Mouse (Mus musculus) midbrain, embryonic 12.5 days (tissue): Measurements from ENCODE around the gene Palm. TPM values are rescaled to one million over a fixed set of nuclear protein-coding genes. Genes with fewer than 3 reads are reported as not detected.

ENCODE experiments used
- ATAC-seq: fragments of 200-750 bp; cut with Nextera tagmentation; 2 replicates; pipeline ENCODE4 v1.8.0; 2017; ENCODE audit warnings: low read depth, moderate TSS enrichment, moderate library complexity; ENCODE audit not compliant: low FRiP score
- H3K27ac ChIP-seq: fragments of 300-500 bp; sonication (generic); replicated peaks from 2 replicates; pipeline ENCODE4 v1.5.1; 2016; ENCODE audit warnings: mild to moderate bottlenecking
- H3K27me3 ChIP-seq: fragments of 300-500 bp; sonication (generic); 2 replicates; pipeline ENCODE4 v1.6.1; 2016; ENCODE audit warnings: mild to moderate bottlenecking
- H3K36me3 ChIP-seq: fragments of 300-500 bp; sonication (generic); 2 replicates; pipeline ENCODE4 v1.6.1; 2016
- H3K4me1 ChIP-seq: fragments of 300-500 bp; sonication (generic); 2 replicates; pipeline ENCODE4 v1.6.1; 2016
- H3K4me2 ChIP-seq: fragments of 300-500 bp; sonication (generic); replicated peaks from 2 replicates; pipeline ENCODE4 v1.6.1; 2016; ENCODE audit warnings: mild to moderate bottlenecking, moderate library complexity
- H3K4me3 ChIP-seq: fragments of 300-500 bp; sonication (generic); 2 replicates; pipeline ENCODE4 v1.5.1; 2016; ENCODE audit warnings: mild to moderate bottlenecking
- H3K9ac ChIP-seq: fragments of 300-500 bp; sonication (generic); replicated peaks from 2 replicates; pipeline ENCODE4 v1.6.1; 2016; ENCODE audit warnings: mild to moderate bottlenecking, moderate library complexity
- H3K9me3 ChIP-seq: fragments of 300-500 bp; sonication (generic); 2 replicates; pipeline ENCODE4 v1.6.1; 2016; ENCODE audit warnings: mild to moderate bottlenecking
- WGBS: fragments of 180-500 bp; shearing (Covaris S2); methylation state at CpG from one replicate; pipeline ENCODE4 v1.1.7; 2016; 5-methylcytosine and 5-hydroxymethylcytosine counted together
- polyA plus RNA-seq: library from polyadenylated mRNA; unstranded; fragments of >200 nt; fragmentation: Nextera tagmentation; extraction: Ambion mirVana; gene quantifications from 2 replicates; pipeline ENCODE4 v1.2.1, GENCODE M21; 2016

The Palm gene
- polyA plus RNA-seq, 1 experiment from 2014 or later, result 204 TPM

DNA sequence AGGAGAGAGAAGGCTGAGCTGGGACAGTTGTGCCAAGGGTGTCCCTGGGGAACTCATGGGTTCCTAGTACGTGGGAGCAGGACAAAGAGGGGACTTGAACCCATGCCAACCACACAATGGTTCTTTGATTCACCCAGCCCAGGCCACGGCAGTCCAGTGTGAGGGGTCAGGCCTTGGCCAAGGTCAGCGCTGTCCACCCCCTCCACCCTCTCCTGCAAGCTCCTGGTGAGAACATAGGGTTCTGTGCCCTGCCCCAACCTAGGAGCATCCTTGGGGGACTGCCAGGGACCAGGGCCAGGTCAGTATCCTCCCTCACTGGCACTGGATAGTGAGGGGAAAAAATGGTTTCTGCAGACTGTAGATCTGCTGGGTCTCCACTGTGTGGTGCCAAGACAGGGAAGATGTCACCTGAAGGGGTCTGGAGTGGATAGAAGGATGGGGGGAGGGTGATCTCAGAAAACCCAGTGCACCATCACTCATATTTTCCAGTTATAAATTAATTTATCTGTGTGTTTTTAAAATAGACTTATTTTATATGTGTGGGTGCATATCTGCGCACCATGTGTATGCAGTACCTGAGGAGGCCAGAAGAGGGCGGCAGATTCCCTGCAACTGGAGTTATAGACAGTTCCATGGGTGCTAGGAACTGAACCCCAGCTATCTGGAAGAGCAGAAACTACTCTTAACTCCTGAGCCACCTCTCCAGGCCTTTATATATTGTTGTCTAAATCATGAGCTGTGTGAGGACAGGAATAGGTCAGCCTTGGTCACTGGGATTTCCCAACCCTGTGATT is 18.7 kb upstream of the Palm start:
- WGBS, result 77% methylated on average over 5 of the region's 5 CpGs

DNA sequence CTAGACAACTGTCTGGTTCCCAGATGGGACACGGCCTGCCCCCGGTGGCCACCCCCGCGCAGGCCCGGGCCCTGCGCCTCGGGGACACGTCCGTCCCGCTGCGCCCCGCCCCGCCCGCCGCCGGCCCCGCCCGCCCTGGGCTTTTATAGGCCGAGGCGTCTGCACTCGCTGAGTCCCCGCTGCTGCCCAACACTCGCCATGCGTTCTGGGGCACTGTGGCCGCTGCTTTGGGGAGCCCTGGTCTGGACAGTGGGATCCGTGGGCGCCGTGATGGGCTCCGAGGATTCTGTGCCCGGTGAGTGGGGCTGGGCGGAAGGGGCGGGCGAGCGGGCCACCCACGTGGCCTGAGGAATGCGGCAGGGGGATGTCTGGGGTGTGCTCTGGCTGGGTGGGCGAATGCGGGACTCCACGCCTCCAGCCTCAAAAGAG is 16.3 kb upstream of the Palm start, which contains the start of gene Fstl3:
Gene Fstl3 (plus strand): TSS at position 170 of the 429 bp plus-strand sequence.
- 4% methylated on average over 39 of the region's 39 CpGs for WGBS
- H3K4me3 ChIP-seq, result peak within 1 kb of the TSS; percentile 31
- peak within 1 kb of the TSS; percentile 33; the same call in 1 of the 2 replicates for H3K9ac ChIP-seq
- H3K27ac ChIP-seq, result no peak within 1 kb of the TSS
- H3K4me2 ChIP-seq, result peak within 1 kb of the TSS; percentile 45
- H3K9me3 ChIP-seq, result peaks cover 13% of the 10 kb centered on the region
- H3K4me1 ChIP-seq, result peaks cover 33% of the 10 kb centered on the region
- H3K36me3 ChIP-seq, result no peaks in the 10 kb centered on the region
- ATAC-seq, result no peak
- H3K27me3 ChIP-seq, result peaks cover 74% of the 10 kb centered on the region

More for the DNA sequence above, 18.7 kb upstream of the Palm start:
- Histone ChIP-seq H3K4me2 (no peak overlapping the region), H3K9ac (no peak overlapping the region), H3K4me1 (peaks cover 17% of the 10 kb centered on the region), H3K9me3 (peaks cover 13% of the 10 kb centered on the region), H3K27me3 (peaks cover 54% of the 10 kb centered on the region), H3K4me3 (no peak overlapping the region), H3K36me3 (no peaks in the 10 kb centered on the region), H3K27ac (no peak overlapping the region)
- no peak for ATAC-seq

DNA sequence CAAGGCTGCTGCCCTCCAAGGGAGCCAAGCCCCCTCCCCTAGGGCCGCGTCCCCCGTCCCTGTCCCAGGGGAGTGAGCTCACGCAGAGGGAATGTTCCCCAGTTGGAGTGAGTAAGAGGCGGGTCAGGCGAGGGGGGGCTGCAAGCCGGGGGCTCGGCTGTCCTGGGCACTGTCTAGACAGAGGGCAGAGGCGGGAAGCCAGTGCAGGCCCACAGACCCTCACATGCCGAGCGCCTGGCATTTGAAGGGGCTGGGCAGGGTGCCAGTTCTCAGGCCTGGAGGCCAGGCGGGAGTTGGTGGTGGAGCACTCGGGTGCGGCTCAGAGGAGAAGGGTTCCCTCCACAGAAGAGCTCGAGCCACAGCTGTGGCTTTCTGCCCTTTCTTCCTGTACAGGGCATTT is 15.4 kb upstream of the Palm start:
- H3K36me3 ChIP-seq, result no peaks in the 10 kb centered on the region
- H3K9ac ChIP-seq, result no peak overlapping the region
- ATAC-seq, result no peak
- H3K9me3 ChIP-seq, result peaks cover 9% of the 10 kb centered on the region; the same call in 1 of the 2 replicates
- peaks cover 83% of the 10 kb centered on the region for H3K27me3 ChIP-seq
- H3K4me2 ChIP-seq, result no peak overlapping the region
- peaks cover 33% of the 10 kb centered on the region for H3K4me1 ChIP-seq
- 19% methylated on average over 15 of the region's 15 CpGs for WGBS
- no peak overlapping the region for H3K27ac ChIP-seq
- H3K4me3 ChIP-seq, result no peak overlapping the region

DNA sequence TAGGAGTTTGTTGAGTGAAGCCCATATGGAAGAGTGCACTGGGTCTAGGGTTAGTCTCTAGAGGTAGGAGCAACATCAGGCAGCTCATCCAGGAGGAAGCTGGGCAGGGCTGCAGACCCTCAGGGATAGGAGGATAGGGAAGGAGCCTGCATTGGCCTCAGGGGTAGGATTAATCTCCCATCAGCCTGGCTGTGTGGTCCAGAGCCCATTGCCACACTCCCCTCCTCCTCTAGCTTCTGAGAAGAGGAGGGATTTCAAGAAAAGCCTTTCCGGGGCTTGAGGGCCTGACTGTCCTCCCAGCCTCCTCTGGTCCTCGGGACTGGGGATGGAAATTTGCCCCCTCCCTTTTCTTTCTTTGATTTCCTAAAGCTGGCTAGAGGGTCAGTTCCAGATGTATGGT is 14.2 kb upstream of the Palm start:
- Histone ChIP-seq H3K9me3 (peaks cover 9% of the 10 kb centered on the region; the same call in 1 of the 2 replicates), H3K4me3 (no peak overlapping the region), H3K4me2 (no peak overlapping the region), H3K27me3 (peaks cover 83% of the 10 kb centered on the region), H3K9ac (no peak overlapping the region), H3K4me1 (peaks cover 33% of the 10 kb centered on the region), H3K27ac (no peak overlapping the region), H3K36me3 (no peaks in the 10 kb centered on the region)
- WGBS, result 3% methylated on average over 2 of the region's 2 CpGs
- no peak for ATAC-seq

DNA sequence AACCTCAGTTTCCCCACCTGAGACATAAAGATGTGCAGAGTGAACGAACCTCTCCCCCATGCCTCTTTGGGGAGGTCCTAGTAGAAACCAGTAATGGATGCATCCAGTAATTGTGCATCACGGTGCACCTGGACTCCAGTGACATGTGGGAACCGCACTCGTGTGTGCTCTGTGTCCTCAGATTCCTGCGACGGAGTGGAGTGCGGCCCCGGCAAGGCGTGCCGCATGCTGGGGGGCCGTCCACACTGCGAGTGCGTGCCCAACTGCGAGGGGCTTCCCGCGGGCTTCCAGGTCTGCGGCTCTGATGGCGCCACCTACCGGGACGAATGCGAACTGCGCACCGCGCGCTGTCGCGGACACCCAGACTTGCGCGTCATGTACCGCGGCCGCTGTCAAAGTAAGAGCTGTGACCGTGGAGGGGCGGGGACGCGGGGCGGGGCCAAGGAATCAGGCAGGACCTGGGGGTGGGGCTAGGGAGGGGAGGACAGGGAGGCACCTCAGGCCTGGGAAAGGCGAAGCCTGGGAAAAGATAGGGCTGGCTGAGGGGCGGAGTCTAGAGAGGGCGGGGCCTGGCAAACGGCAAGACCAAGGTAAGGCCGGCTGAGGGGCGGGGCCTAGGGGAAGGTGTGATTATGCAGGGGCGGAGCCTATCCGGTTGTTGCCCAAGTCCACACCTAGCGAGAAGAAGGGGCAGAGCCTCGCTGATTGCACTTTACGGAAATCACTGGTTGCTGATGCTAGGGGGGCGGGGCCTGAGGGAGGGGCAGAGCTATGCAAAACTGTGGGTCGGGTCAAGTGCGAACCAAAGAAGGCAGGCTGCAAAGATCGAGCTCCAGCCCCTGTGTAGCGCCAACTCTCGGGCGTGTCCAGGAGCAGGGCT is 13.3 kb upstream of the Palm start:
- Histone ChIP-seq H3K4me1 (peaks cover 33% of the 10 kb centered on the region), H3K9me3 (peaks cover 6% of the 10 kb centered on the region; the same call in 1 of the 2 replicates), H3K27ac (0 out of 2 replicates have a peak overlapping the region, but pooled peaks have one; percentile 30), H3K9ac (no peak overlapping the region; the same call in 1 of the 2 replicates), H3K27me3 (peaks cover 87% of the 10 kb centered on the region), H3K4me2 (peak overlapping the region; percentile 68), H3K36me3 (no peaks in the 10 kb centered on the region), H3K4me3 (peak overlapping the region; percentile 43)
- peak; percentile 90 for ATAC-seq
- WGBS, result 1% methylated on average over 52 of the region's 55 CpGs

DNA sequence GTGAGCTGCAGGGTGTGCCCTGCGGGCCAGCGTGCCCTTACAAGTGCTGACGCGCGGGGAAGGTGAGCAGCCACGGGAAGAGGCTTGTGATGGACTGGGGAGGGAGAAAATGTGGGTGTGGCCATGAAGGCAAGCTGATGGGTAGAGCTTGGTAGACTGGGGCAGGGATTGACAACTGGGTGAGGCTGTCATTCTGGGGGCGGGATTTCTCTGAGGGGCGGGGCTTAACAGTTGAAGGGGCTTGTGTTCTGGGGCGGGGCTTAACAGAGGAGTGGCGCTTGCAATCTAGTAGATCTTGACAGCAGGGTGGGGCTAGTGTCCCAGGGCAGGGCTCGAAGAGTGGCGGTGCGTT is 12.7 kb upstream of the Palm start:
- WGBS, result 1% methylated on average over 13 of the region's 13 CpGs
- Histone ChIP-seq H3K27me3 (peaks cover 90% of the 10 kb centered on the region), H3K4me2 (peak overlapping the region; percentile 68), H3K4me3 (peak overlapping the region; percentile 43), H3K27ac (0 out of 2 replicates have a peak overlapping the region, but pooled peaks have one; percentile 30), H3K9me3 (no peaks in the 10 kb centered on the region), H3K36me3 (no peaks in the 10 kb centered on the region), H3K4me1 (peaks cover 33% of the 10 kb centered on the region), H3K9ac (no peak overlapping the region; the same call in 1 of the 2 replicates)
- no peak for ATAC-seq

DNA sequence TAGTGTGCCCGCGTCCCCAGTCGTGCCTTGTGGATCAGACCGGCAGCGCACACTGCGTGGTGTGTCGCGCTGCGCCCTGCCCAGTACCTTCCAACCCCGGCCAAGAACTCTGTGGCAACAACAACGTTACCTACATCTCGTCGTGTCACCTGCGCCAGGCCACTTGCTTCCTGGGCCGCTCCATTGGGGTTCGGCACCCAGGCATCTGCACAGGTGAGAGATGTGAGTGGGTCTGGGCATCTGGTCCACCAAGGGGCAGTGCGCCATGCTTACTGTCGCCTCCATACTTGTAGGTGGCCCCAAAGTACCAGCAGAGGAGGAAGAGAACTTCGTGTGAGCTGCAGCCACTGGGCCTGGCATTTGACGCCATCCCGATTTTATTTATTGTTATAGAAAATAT is 12.2 kb upstream of the Palm start:
- no peaks in the 10 kb centered on the region for H3K36me3 ChIP-seq
- H3K4me1 ChIP-seq, result peaks cover 33% of the 10 kb centered on the region
- H3K9me3 ChIP-seq, result no peaks in the 10 kb centered on the region
- no peak overlapping the region for H3K27ac ChIP-seq
- H3K9ac ChIP-seq, result no peak overlapping the region
- peak overlapping the region; percentile 68 for H3K4me2 ChIP-seq
- H3K27me3 ChIP-seq, result peaks cover 86% of the 10 kb centered on the region
- H3K4me3 ChIP-seq, result no peak overlapping the region
- 34% methylated on average over 21 of the region's 21 CpGs for WGBS
- ATAC-seq, result no peak

DNA sequence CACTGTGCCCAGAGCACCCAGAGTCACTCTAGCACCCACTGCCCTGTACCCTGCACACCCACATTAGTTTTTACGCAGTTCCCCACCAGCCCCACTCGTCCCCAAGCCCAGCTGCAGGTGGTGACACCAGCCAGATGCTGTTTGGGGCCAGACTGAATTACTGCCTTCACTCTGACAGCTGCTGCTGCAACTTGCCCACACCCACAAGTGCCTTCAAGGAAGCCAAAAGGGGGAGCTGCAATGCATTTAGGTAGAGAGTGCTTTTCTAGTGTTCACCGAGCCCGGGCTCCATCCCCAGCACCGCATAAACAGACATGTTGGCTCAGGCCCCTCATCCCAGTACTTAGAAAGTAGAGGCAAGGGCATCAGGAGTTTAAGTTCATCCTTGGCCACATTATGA is 11.4 kb upstream of the Palm start:
- H3K4me1 ChIP-seq, result peaks cover 32% of the 10 kb centered on the region
- peaks cover 78% of the 10 kb centered on the region for H3K27me3 ChIP-seq
- no peaks in the 10 kb centered on the region for H3K36me3 ChIP-seq
- H3K27ac ChIP-seq, result no peak overlapping the region
- no peak overlapping the region for H3K4me2 ChIP-seq
- no peak for ATAC-seq
- no peaks in the 10 kb centered on the region for H3K9me3 ChIP-seq
- no peak overlapping the region for H3K4me3 ChIP-seq
- WGBS, result 61% methylated on average over 5 of the region's 5 CpGs
- H3K9ac ChIP-seq, result no peak overlapping the region

DNA sequence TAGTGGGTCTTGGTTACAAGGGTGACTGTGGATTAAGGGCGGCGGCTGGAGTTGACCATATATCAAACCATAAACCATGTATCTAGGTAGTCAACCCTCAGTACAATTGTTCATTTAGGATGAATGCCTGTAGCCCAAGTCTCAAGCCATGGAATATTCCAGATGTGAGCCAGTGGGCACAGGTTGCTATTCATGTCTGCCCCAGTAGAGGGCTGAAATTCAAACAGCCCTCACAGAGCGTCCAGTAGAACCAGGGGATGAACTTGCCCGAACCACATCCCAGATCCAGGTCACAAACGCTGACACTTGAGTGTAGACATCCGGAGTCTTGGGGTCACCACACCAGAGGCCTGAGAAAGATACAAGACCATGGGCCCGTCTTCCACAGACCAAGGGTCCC is 10.3 kb upstream of the Palm start:
- Histone ChIP-seq H3K9me3 (no peaks in the 10 kb centered on the region), H3K27ac (no peak overlapping the region), H3K4me2 (no peak overlapping the region), H3K9ac (no peak overlapping the region), H3K4me1 (peaks cover 24% of the 10 kb centered on the region), H3K36me3 (no peaks in the 10 kb centered on the region), H3K4me3 (no peak overlapping the region), H3K27me3 (peaks cover 67% of the 10 kb centered on the region)
- no peak for ATAC-seq
- WGBS, result 65% methylated on average over 7 of the region's 7 CpGs

DNA sequence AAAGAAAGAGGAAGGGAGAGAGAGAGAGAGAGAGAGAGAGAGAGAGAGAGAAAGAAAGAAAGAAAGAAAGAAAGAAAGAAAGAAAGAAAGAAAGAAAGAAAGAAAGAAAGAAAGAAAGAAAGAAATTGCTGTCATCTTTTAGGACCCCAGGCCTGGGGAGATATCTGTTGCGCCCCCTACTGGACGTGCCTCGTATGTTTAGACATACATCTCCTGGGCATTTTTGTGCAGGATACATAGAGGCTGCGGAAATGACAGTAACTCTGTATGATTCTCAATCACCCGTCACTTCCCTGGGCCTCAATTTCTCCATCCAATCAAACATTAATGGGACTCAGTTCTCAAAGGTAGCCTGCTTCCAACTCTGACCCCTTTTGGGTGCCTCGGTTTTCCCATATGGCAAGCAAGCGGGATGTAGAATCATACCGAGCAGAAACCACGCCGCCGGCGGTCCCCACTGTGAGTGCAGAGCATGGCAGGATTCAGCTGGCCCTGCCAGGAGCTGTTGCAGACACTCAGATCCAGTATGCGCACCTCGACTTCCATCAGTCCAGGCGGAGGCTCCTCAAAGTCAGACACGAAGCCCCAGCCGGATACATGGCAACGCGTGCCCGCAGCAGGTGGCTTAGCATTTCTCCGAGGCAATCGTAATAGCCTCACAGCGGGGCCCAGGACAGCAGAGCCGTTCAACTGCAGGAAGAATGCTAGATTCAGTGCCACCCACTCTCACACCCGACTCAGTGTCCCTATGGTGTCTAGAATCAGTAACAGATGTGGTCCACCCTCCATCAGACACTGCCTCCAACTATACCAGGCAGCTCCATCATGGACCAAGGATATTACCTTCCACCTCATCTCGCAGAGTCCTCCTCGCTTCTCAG is 9.2 kb upstream of the Palm start:
- ATAC-seq, result no peak
- no peak overlapping the region for H3K4me3 ChIP-seq
- H3K9ac ChIP-seq, result no peak overlapping the region
- H3K4me2 ChIP-seq, result no peak overlapping the region
- H3K27ac ChIP-seq, result no peak overlapping the region
- H3K4me1 ChIP-seq, result peaks cover 17% of the 10 kb centered on the region
- 38% methylated on average over 27 of the region's 27 CpGs for WGBS
- no peaks in the 10 kb centered on the region for H3K9me3 ChIP-seq
- H3K36me3 ChIP-seq, result no peaks in the 10 kb centered on the region
- peaks cover 56% of the 10 kb centered on the region for H3K27me3 ChIP-seq

DNA sequence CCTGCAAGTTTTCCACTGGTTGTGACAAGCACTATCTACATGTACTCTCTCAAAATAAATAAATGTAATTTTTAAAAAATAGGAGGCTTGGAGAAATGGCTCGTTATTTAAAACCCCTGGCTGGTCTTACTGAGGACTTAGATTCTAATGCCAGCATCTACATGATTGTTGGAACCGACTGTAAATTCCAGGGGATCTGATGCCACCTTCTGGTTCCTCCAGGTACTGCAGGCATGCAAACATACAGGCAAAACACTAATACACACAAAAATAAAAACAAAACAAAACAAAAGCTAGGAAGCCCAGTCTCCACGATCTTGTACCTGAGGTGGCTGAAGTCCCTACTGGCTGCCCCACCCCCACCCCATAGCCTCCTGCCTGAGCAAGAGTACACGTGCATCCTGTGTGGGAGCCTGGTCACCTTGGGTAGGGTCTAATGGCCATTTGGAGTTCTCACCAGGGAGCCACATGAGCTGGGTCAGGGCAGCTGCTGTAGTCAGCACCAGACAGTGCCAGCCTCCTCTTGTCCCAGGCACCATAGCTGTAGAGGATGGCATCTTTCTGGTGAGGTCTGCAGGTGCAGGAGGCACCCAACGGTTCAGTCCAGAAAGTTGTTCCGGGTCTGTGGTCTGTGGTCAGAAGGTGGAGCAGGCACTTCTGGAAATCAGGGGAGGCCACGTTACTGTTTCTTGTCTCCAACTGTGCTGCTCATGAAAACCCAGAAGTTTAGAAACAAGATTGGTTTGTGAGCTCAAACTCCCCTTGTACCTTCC is 4.8 kb upstream of the Palm start:
- Histone ChIP-seq H3K4me2 (no peak overlapping the region), H3K27ac (no peak overlapping the region), H3K4me1 (0 out of 2 replicates have a peak, but pooled peaks cover 4% of the 10 kb centered on the region), H3K36me3 (no peaks in the 10 kb centered on the region), H3K27me3 (peaks cover 13% of the 10 kb centered on the region), H3K9ac (no peak overlapping the region), H3K4me3 (no peak overlapping the region), H3K9me3 (no peaks in the 10 kb centered on the region)
- no peak for ATAC-seq
- WGBS, result 35% methylated on average over 7 of the region's 7 CpGs
